Mouse (Mus musculus) liver, embryonic 13.5 days (tissue): ENCODE results near the gene Dtx4. TPM values are rescaled to one million over a fixed set of nuclear protein-coding genes. Genes with fewer than 3 reads are reported as not detected.
"Not testable (repeated sequence)": the region's sequence is repeated elsewhere in the genome, so short reads cannot be mapped to it uniquely, and the experiment has no call there.

Experiments
- ATAC-seq: fragments of 200-750 bp; cut with Nextera tagmentation; 2 replicates; pipeline ENCODE4 v1.8.0; 2017; ENCODE audit warnings: low read depth, mild to moderate bottlenecking, moderate number of reproducible peaks, moderate library complexity
- DNase-seq: peaks from one replicate; pipeline ENCODE4 v3.0.0; 2022
- H3K27ac ChIP-seq: fragments of 300-500 bp; sonication (generic); 2 replicates; pipeline ENCODE4 v1.5.1; 2015; ENCODE audit warnings: moderate library complexity, mild to moderate bottlenecking, inconsistent platforms
- H3K27me3 ChIP-seq: fragments of 300-500 bp; sonication (generic); 2 replicates; pipeline ENCODE4 v1.6.1; 2015; ENCODE audit warnings: mild to moderate bottlenecking, inconsistent platforms
- H3K36me3 ChIP-seq: fragments of 300-500 bp; sonication (generic); 2 replicates; pipeline ENCODE4 v1.6.1; 2015; ENCODE audit warnings: mild to moderate bottlenecking, inconsistent platforms
- H3K4me1 ChIP-seq: fragments of 300-500 bp; sonication (generic); replicated peaks from 2 replicates; pipeline ENCODE4 v1.6.1; 2015; ENCODE audit warnings: inconsistent platforms
- H3K4me2 ChIP-seq: fragments of 300-500 bp; sonication (generic); 2 replicates; pipeline ENCODE4 v1.6.1; 2015; ENCODE audit warnings: inconsistent platforms, mild to moderate bottlenecking, moderate library complexity
- H3K4me3 ChIP-seq: fragments of 300-500 bp; sonication (generic); replicated peaks from 2 replicates; pipeline ENCODE4 v1.5.1; 2015; ENCODE audit warnings: mild to moderate bottlenecking, inconsistent platforms
- H3K9ac ChIP-seq: fragments of 300-500 bp; sonication (generic); 2 replicates; pipeline ENCODE4 v1.6.1; 2015; ENCODE audit warnings: mild to moderate bottlenecking, inconsistent platforms
- H3K9me3 ChIP-seq: fragments of 300-500 bp; sonication (generic); replicated peaks from 2 replicates; pipeline ENCODE4 v1.6.1; 2016; ENCODE audit warnings: inconsistent platforms
- WGBS: fragments of 180-500 bp; shearing (Covaris S2); methylation state at CpG from one replicate; pipeline ENCODE4 v1.1.7; 2015; ENCODE audit not compliant: insufficient replicate concordance; 5-methylcytosine and 5-hydroxymethylcytosine counted together
- polyA plus RNA-seq: library from polyadenylated mRNA; unstranded; fragments of >200 nt; fragmentation: Nextera tagmentation; extraction: Ambion mirVana; gene quantifications from 2 replicates; pipeline ENCODE4 v1.2.1, GENCODE M21; 2015

Gene Dtx4
- polyA plus RNA-seq: 1.6 and 1.9 TPM in 2 replicates

GRCm38 (mm10) chr19:12501370-12502347 is at the start of gene Dtx4:
Gene Dtx4 (minus strand): TSS chr19:12501454.
- under 1% methylated on average over 77 of the region's 80 CpGs for WGBS

GRCm38 (mm10) chr19:12550005-12550942 is 49.0 kb upstream of the Dtx4 start:
- 68% methylated on average over 5 of the region's 5 CpGs for WGBS
- H3K9me3 ChIP-seq: no peaks in the 10 kb centered on the region
- H3K4me2 ChIP-seq: no peak overlapping the region
- no peak for ATAC-seq
- no peaks in the 10 kb centered on the region for H3K27me3 ChIP-seq
- H3K4me1 ChIP-seq: no peaks in the 10 kb centered on the region
- H3K36me3 ChIP-seq: no peaks in the 10 kb centered on the region
- no peak for DNase-seq
- H3K9ac ChIP-seq: no peak overlapping the region
- H3K4me3 ChIP-seq: no peak overlapping the region
- no peak overlapping the region for H3K27ac ChIP-seq

More at GRCm38 (mm10) chr19:12501370-12502347, at the start of gene Dtx4:
- ATAC-seq (peak; percentile 81), DNase-seq (peak; percentile 67)
- peak within 1 kb of the TSS; percentile 62 for H3K4me3 ChIP-seq
- H3K27me3 ChIP-seq: peaks cover 36% of the 10 kb centered on the region
- H3K27ac ChIP-seq: peak within 1 kb of the TSS; percentile 59
- H3K4me2 ChIP-seq: peak within 1 kb of the TSS; percentile 70
- H3K9me3 ChIP-seq: no peaks in the 10 kb centered on the region
- H3K36me3 ChIP-seq: no peaks in the 10 kb centered on the region
- H3K9ac ChIP-seq: peak within 1 kb of the TSS; percentile 71
- H3K4me1 ChIP-seq: peaks cover 12% of the 10 kb centered on the region

- WGBS: 58% methylated on average over 5 of the region's 5 CpGs
Measured at GRCm38 (mm10) chr19:12549166-12549565, 47.9 kb upstream of the Dtx4 start.

GRCm38 (mm10) chr19:12545440-12545839 is 44.2 kb upstream of the Dtx4 start, which contains the start of gene Fam111a:
Gene Fam111a (plus strand): TSS chr19:12545740.
- ATAC-seq, H3K9me3 ChIP-seq, H3K36me3 ChIP-seq, H3K4me1 ChIP-seq, H3K4me2 ChIP-seq, DNase-seq, H3K9ac ChIP-seq, H3K4me3 ChIP-seq, H3K27me3 ChIP-seq, H3K27ac ChIP-seq: not testable (repeated sequence)
- 81% methylated on average over 11 of the region's 11 CpGs for WGBS

More at GRCm38 (mm10) chr19:12549166-12549565, 47.9 kb upstream of the Dtx4 start:
- no peak overlapping the region for H3K4me2 ChIP-seq
- DNase-seq (no peak), ATAC-seq (no peak)
- H3K9ac ChIP-seq: no peak overlapping the region
- no peaks in the 10 kb centered on the region for H3K36me3 ChIP-seq
- no peak overlapping the region for H3K4me3 ChIP-seq
- no peaks in the 10 kb centered on the region for H3K27me3 ChIP-seq
- no peak overlapping the region for H3K27ac ChIP-seq
- no peaks in the 10 kb centered on the region for H3K4me1 ChIP-seq
- H3K9me3 ChIP-seq: no peaks in the 10 kb centered on the region

GRCm38 (mm10) chr19:12541644-12542043 is 40.4 kb upstream of the Dtx4 start:
- Histone ChIP-seq H3K4me2 (no peak overlapping the region), H3K4me3 (no peak overlapping the region), H3K36me3 (no peaks in the 10 kb centered on the region), H3K27ac (no peak overlapping the region), H3K9me3 (no peaks in the 10 kb centered on the region), H3K4me1 (no peaks in the 10 kb centered on the region), H3K9ac (no peak overlapping the region), H3K27me3 (no peaks in the 10 kb centered on the region)
- ATAC-seq: no peak
- WGBS: 21% methylated on average over 2 of the region's 2 CpGs
- DNase-seq: no peak

GRCm38 (mm10) chr19:12540727-12541126 is 39.5 kb upstream of the Dtx4 start:
- no peaks in the 10 kb centered on the region for H3K27me3 ChIP-seq
- no peaks in the 10 kb centered on the region for H3K36me3 ChIP-seq
- no peaks in the 10 kb centered on the region for H3K9me3 ChIP-seq
- H3K4me3 ChIP-seq: no peak overlapping the region
- no peak for ATAC-seq
- H3K4me1 ChIP-seq: no peaks in the 10 kb centered on the region
- no peak overlapping the region for H3K9ac ChIP-seq
- no peak overlapping the region for H3K4me2 ChIP-seq
- no peak overlapping the region for H3K27ac ChIP-seq
- 40% methylated on average over 3 of the region's 3 CpGs for WGBS
- DNase-seq: no peak

- Histone ChIP-seq H3K9ac (no peak overlapping the region), H3K36me3 (no peaks in the 10 kb centered on the region), H3K9me3 (no peaks in the 10 kb centered on the region), H3K27ac (no peak overlapping the region), H3K4me3 (no peak overlapping the region), H3K4me2 (no peak overlapping the region), H3K27me3 (no peaks in the 10 kb centered on the region), H3K4me1 (no peaks in the 10 kb centered on the region)
- WGBS: 38% methylated on average over 1 of the region's 1 CpGs
- DNase-seq: no peak
- ATAC-seq: no peak
Measured at GRCm38 (mm10) chr19:12539975-12540374, 38.7 kb upstream of the Dtx4 start.

- Histone ChIP-seq H3K4me2 (no peak overlapping the region), H3K27ac (no peak overlapping the region), H3K4me1 (no peaks in the 10 kb centered on the region), H3K9me3 (no peaks in the 10 kb centered on the region), H3K27me3 (no peaks in the 10 kb centered on the region), H3K36me3 (no peaks in the 10 kb centered on the region), H3K4me3 (no peak overlapping the region), H3K9ac (no peak overlapping the region)
- no peak for ATAC-seq
- DNase-seq: no peak
Measured at GRCm38 (mm10) chr19:12537168-12537567, 35.9 kb upstream of the Dtx4 start.

- ATAC-seq (no peak), DNase-seq (no peak)
- no peaks in the 10 kb centered on the region for H3K36me3 ChIP-seq
- H3K4me1 ChIP-seq: no peaks in the 10 kb centered on the region
- 40% methylated on average over 4 of the region's 4 CpGs for WGBS
- no peaks in the 10 kb centered on the region for H3K9me3 ChIP-seq
- H3K9ac ChIP-seq: no peak overlapping the region
- H3K27ac ChIP-seq: no peak overlapping the region
- H3K4me2 ChIP-seq: no peak overlapping the region
- no peak overlapping the region for H3K4me3 ChIP-seq
- no peaks in the 10 kb centered on the region for H3K27me3 ChIP-seq
Measured at GRCm38 (mm10) chr19:12523377-12523776, 22.1 kb upstream of the Dtx4 start.

- H3K27me3 ChIP-seq: no peaks in the 10 kb centered on the region
- H3K9me3 ChIP-seq: no peaks in the 10 kb centered on the region
- DNase-seq: no peak
- peak overlapping the region; percentile 59; the same call in 1 of the 2 replicates for H3K4me2 ChIP-seq
- 0 out of 2 replicates have a peak overlapping the region, but pooled peaks have one; percentile 49 for H3K9ac ChIP-seq
- H3K36me3 ChIP-seq: no peaks in the 10 kb centered on the region
- no peak overlapping the region for H3K27ac ChIP-seq
- ATAC-seq: no peak
- H3K4me1 ChIP-seq: no peaks in the 10 kb centered on the region
- no peak overlapping the region for H3K4me3 ChIP-seq
Measured at GRCm38 (mm10) chr19:12518541-12518890, 17.3 kb upstream of the Dtx4 start.
